Mouse (Mus musculus): ENCODE measurements around the gene Prmt1.

The Prmt1 gene

DNA sequence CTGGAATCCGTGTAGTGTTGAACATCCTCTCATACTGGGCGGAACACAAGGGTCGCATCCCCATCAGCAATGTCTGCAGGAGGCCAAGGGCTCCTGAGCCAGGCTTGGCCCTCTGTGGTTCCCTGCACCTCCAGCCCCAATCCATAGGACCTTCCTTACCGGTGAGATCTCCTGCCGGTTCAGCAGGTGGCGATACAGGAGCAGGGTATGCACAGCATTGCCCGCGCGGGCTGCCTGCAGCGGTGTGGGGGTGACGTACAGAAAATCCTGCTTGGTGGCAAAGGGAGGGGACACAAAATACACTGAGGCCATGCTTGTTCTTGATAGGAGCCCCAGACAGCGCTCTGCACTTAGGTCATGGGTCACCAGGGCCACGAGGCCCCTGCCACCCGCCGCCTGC, 19.7 kb downstream of the Prmt1 start:
- H3K27me3 ChIP-seq (ENCODE audit: insufficient read depth, low read length), result no peaks in the 10 kb centered on the region
- peaks cover 42% of the 10 kb centered on the region for H3K4me1 ChIP-seq (replicated peaks; ENCODE audit: low read depth, low read length)
- TF ChIP-seq NANOG (IDR thresholded peaks at IDR 0.05; ENCODE audit: borderline replicate concordance, low read length) (no peak), CTCF (conservative IDR thresholded peaks at IDR 0.05; ENCODE audit: low read length) (no peak), POU5F1 (IDR thresholded peaks at IDR 0.05; ENCODE audit: borderline replicate concordance, low read length) (no peak)
- H3K4me3 ChIP-seq (replicated peaks; ENCODE audit: low read length), result peak overlapping the region; percentile 55
- H3K36me3 ChIP-seq (ENCODE audit: insufficient read depth, low read length), result peaks cover 72% of the 10 kb centered on the region
- no peaks in the 10 kb centered on the region for H3K9me3 ChIP-seq (ENCODE audit: low read length)

DNA sequence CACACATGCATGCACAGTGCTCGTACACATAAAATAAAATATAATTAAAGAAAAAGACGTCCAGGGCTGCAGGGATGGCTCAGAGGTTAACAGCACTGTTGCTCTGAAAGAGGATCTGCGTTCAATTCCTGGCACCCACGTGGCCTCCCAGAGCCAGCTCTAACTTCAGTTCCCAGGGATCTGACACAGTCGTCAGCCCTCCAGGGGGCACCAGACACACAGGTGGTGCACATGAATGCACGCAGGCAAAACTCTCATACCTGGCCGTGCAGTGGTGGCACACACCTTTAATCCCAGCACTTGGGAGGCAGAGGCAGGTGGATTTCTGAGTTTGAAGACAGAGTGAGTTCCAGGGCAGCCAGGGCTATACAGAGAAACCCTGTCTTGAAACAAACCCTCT, 20.4 kb downstream of the Prmt1 start:
- H3K4me3 ChIP-seq (replicated peaks; ENCODE audit: low read length), result no peak overlapping the region
- H3K36me3 ChIP-seq (ENCODE audit: insufficient read depth, low read length), result peaks cover 72% of the 10 kb centered on the region
- no peaks in the 10 kb centered on the region for H3K27me3 ChIP-seq (ENCODE audit: insufficient read depth, low read length)
- H3K4me1 ChIP-seq (replicated peaks; ENCODE audit: low read depth, low read length), result peaks cover 35% of the 10 kb centered on the region
- no peak for TF ChIP-seq POU5F1 (IDR thresholded peaks at IDR 0.05; ENCODE audit: borderline replicate concordance, low read length)
- TF ChIP-seq CTCF (conservative IDR thresholded peaks at IDR 0.05; ENCODE audit: low read length), result no peak; the same call in 1 of the 2 replicates
- TF ChIP-seq NANOG (IDR thresholded peaks at IDR 0.05; ENCODE audit: borderline replicate concordance, low read length), result no peak
- H3K9me3 ChIP-seq (ENCODE audit: low read length), result no peaks in the 10 kb centered on the region

- no peak overlapping the region for H3K4me3 ChIP-seq (replicated peaks; ENCODE audit: low read length)
- no peaks in the 10 kb centered on the region for H3K9me3 ChIP-seq (ENCODE audit: low read length)
- TF ChIP-seq NANOG (IDR thresholded peaks at IDR 0.05; ENCODE audit: borderline replicate concordance, low read length) (no peak), CTCF (conservative IDR thresholded peaks at IDR 0.05; ENCODE audit: low read length) (no peak), POU5F1 (IDR thresholded peaks at IDR 0.05; ENCODE audit: borderline replicate concordance, low read length) (no peak)
- no peaks in the 10 kb centered on the region for H3K27me3 ChIP-seq (ENCODE audit: insufficient read depth, low read length)
- H3K36me3 ChIP-seq (ENCODE audit: insufficient read depth, low read length), result peaks cover 82% of the 10 kb centered on the region
- H3K4me1 ChIP-seq (replicated peaks; ENCODE audit: low read depth, low read length), result peaks cover 31% of the 10 kb centered on the region
Observed at GRCm38 (mm10) chr7:44964990-44965389, 21.4 kb downstream of the Prmt1 start.

DNA sequence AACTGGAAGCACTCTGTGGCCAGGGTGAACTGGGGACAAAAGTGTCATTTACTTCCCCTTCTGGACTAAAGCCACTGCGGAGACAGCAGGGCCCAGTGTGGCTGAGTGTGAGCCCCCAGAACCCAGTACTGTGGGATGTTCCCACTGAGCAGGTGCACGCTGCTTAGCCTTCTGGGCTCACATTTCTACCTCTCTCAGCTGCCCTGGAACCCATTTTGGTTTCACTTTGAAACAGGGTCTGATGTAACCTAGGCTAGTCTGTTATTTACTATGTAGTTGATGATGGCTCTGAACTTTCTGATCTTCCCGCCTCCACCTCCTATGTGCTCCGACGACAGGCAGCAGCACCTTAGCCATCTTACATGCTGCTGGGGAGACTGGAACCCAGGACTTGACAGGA, 23.5 kb downstream of the Prmt1 start:
- H3K4me1 ChIP-seq (replicated peaks; ENCODE audit: low read depth, low read length), result peaks cover 33% of the 10 kb centered on the region

GRCm38 (mm10) chr7:44962337-44962736, 24.0 kb downstream of the Prmt1 start:
- no peaks in the 10 kb centered on the region for H3K27me3 ChIP-seq (ENCODE audit: insufficient read depth, low read length)
- no peaks in the 10 kb centered on the region for H3K9me3 ChIP-seq (ENCODE audit: low read length)
- no peak overlapping the region for H3K4me3 ChIP-seq (replicated peaks; ENCODE audit: low read length)
- peaks cover 95% of the 10 kb centered on the region for H3K36me3 ChIP-seq (ENCODE audit: insufficient read depth, low read length)
- TF ChIP-seq NANOG (IDR thresholded peaks at IDR 0.05; ENCODE audit: borderline replicate concordance, low read length) (no peak), CTCF (conservative IDR thresholded peaks at IDR 0.05; ENCODE audit: low read length) (no peak), POU5F1 (IDR thresholded peaks at IDR 0.05; ENCODE audit: borderline replicate concordance, low read length) (no peak)
- H3K4me1 ChIP-seq (replicated peaks; ENCODE audit: low read depth, low read length), result peaks cover 38% of the 10 kb centered on the region

More for the DNA sequence above, 23.5 kb downstream of the Prmt1 start:
- H3K27me3 ChIP-seq (ENCODE audit: insufficient read depth, low read length), result no peaks in the 10 kb centered on the region
- TF ChIP-seq POU5F1 (IDR thresholded peaks at IDR 0.05; ENCODE audit: borderline replicate concordance, low read length) (no peak), CTCF (conservative IDR thresholded peaks at IDR 0.05; ENCODE audit: low read length) (no peak), NANOG (IDR thresholded peaks at IDR 0.05; ENCODE audit: borderline replicate concordance, low read length) (no peak)
- H3K9me3 ChIP-seq (ENCODE audit: low read length), result no peaks in the 10 kb centered on the region
- peaks cover 92% of the 10 kb centered on the region for H3K36me3 ChIP-seq (ENCODE audit: insufficient read depth, low read length)
- H3K4me3 ChIP-seq (replicated peaks; ENCODE audit: low read length), result no peak overlapping the region

DNA sequence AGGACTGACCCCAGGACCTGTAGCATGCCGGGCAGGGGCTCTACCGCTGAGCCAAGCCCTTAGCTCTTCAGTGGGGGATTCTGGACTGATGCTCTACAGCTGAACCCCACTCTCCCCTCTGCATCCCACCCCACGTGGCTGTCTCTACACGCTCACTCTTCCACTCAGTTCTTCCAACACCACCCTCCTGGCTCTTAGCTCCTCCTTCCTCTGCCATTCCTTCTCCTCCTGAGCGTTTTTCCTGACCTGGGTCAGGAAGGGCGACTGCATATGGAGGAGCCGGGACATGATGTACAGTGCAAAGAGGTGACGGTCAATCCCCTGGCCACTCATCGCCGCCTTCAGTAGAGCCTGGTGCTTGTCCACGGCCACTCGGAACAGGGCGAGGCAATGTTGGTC, 25.9 kb downstream of the Prmt1 start:
- TF ChIP-seq POU5F1 (IDR thresholded peaks at IDR 0.05; ENCODE audit: borderline replicate concordance, low read length) (no peak), NANOG (IDR thresholded peaks at IDR 0.05; ENCODE audit: borderline replicate concordance, low read length) (no peak)
- no peak overlapping the region for H3K4me3 ChIP-seq (replicated peaks; ENCODE audit: low read length)
- H3K27me3 ChIP-seq (ENCODE audit: insufficient read depth, low read length), result no peaks in the 10 kb centered on the region
- H3K36me3 ChIP-seq (ENCODE audit: insufficient read depth, low read length), result peaks cover 79% of the 10 kb centered on the region
- H3K4me1 ChIP-seq (replicated peaks; ENCODE audit: low read depth, low read length), result peaks cover 37% of the 10 kb centered on the region
- no peaks in the 10 kb centered on the region for H3K9me3 ChIP-seq (ENCODE audit: low read length)

GRCm38 (mm10) chr7:44959874-44960511, 26.4 kb downstream of the Prmt1 start:
- Histone ChIP-seq H3K36me3 (ENCODE audit: insufficient read depth, low read length) (peaks cover 74% of the 10 kb centered on the region), H3K4me3 (replicated peaks; ENCODE audit: low read length) (no peak overlapping the region), H3K27me3 (ENCODE audit: insufficient read depth, low read length) (no peaks in the 10 kb centered on the region), H3K4me1 (replicated peaks; ENCODE audit: low read depth, low read length) (peaks cover 37% of the 10 kb centered on the region), H3K9me3 (ENCODE audit: low read length) (no peaks in the 10 kb centered on the region)
- TF ChIP-seq NANOG (IDR thresholded peaks at IDR 0.05; ENCODE audit: borderline replicate concordance, low read length) (no peak), CTCF (conservative IDR thresholded peaks at IDR 0.05; ENCODE audit: low read length) (no peak)

- Histone ChIP-seq H3K36me3 (ENCODE audit: insufficient read depth, low read length) (peaks cover 67% of the 10 kb centered on the region), H3K4me1 (replicated peaks; ENCODE audit: low read depth, low read length) (peaks cover 37% of the 10 kb centered on the region), H3K4me3 (replicated peaks; ENCODE audit: low read length) (no peak overlapping the region), H3K27me3 (ENCODE audit: insufficient read depth, low read length) (no peaks in the 10 kb centered on the region), H3K9me3 (ENCODE audit: low read length) (no peaks in the 10 kb centered on the region)
- TF ChIP-seq CTCF (conservative IDR thresholded peaks at IDR 0.05; ENCODE audit: low read length) (no peak), NANOG (IDR thresholded peaks at IDR 0.05; ENCODE audit: borderline replicate concordance, low read length) (no peak), POU5F1 (IDR thresholded peaks at IDR 0.05; ENCODE audit: borderline replicate concordance, low read length) (no peak)
Observed at GRCm38 (mm10) chr7:44959281-44959680, 27.1 kb downstream of the Prmt1 start.

DNA sequence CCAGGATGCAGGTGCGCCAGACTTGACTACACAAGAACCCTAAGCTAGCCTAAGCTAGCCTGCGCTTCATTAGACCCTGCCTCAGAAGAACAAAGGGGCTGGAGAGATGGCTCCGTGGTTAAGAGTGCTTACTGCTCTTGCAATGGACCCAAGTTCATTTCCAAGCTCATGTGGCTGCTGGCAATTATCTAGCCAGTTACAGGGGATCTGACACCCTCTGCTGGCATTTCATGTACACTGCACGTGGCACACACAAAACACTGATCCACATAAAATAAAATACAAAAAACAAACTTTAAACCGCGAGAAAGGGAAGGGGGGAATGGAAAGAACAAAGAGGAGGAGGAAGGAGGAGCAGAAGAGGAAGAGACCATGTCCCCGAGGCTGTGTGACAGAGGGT, 28.2 kb downstream of the Prmt1 start:
- peaks cover 46% of the 10 kb centered on the region for H3K4me1 ChIP-seq (replicated peaks; ENCODE audit: low read depth, low read length)
- H3K9me3 ChIP-seq (ENCODE audit: low read length), result no peaks in the 10 kb centered on the region
- no peaks in the 10 kb centered on the region for H3K27me3 ChIP-seq (ENCODE audit: insufficient read depth, low read length)
- H3K4me3 ChIP-seq (replicated peaks; ENCODE audit: low read length), result no peak overlapping the region
- TF ChIP-seq CTCF (conservative IDR thresholded peaks at IDR 0.05; ENCODE audit: low read length) (peak; percentile 89), POU5F1 (IDR thresholded peaks at IDR 0.05; ENCODE audit: borderline replicate concordance, low read length) (no peak)
- H3K36me3 ChIP-seq (ENCODE audit: insufficient read depth, low read length), result peaks cover 58% of the 10 kb centered on the region

Measured in E14TG2a.4 (cell line).